Mouse (Mus musculus): ENCODE data around the gene Ccl25. TPM values are rescaled to one million over a fixed set of nuclear protein-coding genes. Genes with fewer than 3 reads are reported as not detected.

Ccl25 gene
- polyA plus RNA-seq, 1 experiment from 2014 or later = 19.9 TPM

DNA sequence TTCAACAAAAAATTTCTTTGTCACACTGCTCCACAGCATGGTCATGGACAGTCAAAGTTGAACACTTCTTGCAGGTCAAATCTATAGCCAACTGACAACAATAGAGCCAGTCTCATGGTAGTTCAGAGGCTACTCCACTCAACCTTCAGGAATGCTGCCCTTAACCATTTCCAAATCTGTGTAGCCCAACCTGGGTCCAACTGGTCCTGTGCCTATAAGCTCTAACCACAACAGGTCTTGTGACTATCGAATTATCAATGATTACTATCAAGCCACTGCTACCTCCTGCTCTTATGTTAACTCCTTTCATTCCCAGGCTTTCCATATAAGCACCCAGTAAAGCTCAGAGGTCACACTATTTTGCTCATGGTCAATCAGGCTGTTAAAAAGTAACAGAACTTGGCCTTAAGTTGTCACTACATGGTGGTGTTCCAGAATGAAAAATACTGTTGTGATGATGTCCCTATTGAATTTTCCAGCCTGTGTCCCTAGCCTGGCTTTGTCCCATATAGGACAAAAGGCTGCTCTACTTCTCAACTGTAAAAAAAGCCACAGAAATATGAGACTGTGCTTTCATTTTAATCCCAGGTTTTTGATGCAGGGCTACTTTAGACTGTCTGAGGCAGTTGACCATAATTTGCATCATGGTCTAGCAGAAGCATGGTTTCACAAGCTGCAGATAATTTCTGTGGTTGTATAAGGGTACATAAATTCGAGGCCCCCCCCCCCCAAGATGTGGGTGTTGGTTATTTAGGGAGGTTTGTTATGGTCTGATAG is 6.0 kb upstream of the Ccl25 start:
- Histone ChIP-seq H3K27me3 (no peaks in the 10 kb centered on the region), H3K36me3 (peaks cover 42% of the 10 kb centered on the region), H3K4me3 (no peak overlapping the region), H3K4me1 (peaks cover 40% of the 10 kb centered on the region), H3K27ac (no peak overlapping the region), H3K9ac (no peak overlapping the region), H3K4me2 (replicated peaks) (no peak overlapping the region), H3K9me3 (no peaks in the 10 kb centered on the region)
- ATAC-seq (ENCODE audit: low FRiP score, low read depth) = no peak
- 90% methylated on average over 2 of the region's 2 CpGs for WGBS

GRCm38 (mm10) chr8:4319573-4319872 is 5.5 kb upstream of the Ccl25 start:
- no peak overlapping the region for H3K9ac ChIP-seq
- peaks cover 42% of the 10 kb centered on the region for H3K36me3 ChIP-seq
- H3K9me3 ChIP-seq = no peaks in the 10 kb centered on the region
- no peak for ATAC-seq (ENCODE audit: low FRiP score, low read depth)
- WGBS = 97% methylated on average over 11 of the region's 11 CpGs
- no peak overlapping the region for H3K4me3 ChIP-seq
- H3K27me3 ChIP-seq = no peaks in the 10 kb centered on the region
- peaks cover 36% of the 10 kb centered on the region for H3K4me1 ChIP-seq
- H3K27ac ChIP-seq = no peak overlapping the region
- H3K4me2 ChIP-seq (replicated peaks) = no peak overlapping the region

DNA sequence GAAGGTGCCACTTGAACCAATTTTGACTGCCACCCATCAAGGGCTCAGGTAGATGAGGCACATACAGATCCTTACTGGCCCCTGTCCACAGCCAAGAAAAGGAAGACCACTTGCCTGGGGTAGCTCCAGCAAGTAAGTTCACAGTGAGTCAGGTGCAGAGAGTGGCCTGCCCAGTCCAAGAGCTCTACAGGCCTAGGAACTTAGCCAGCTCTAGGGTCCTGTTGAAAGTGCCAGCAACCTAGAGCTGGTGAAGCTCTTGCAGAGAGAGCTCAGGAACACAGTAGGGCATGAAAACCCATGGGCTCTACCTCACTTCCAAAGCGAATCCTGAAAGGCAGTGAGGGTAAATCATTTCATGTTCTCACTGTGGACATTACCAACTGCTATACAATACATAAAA is 4.6 kb upstream of the Ccl25 start:
- 84% methylated on average over 1 of the region's 1 CpGs for WGBS
- H3K9ac ChIP-seq = no peak overlapping the region
- no peak overlapping the region for H3K27ac ChIP-seq
- H3K9me3 ChIP-seq = no peaks in the 10 kb centered on the region
- peaks cover 36% of the 10 kb centered on the region for H3K4me1 ChIP-seq
- H3K27me3 ChIP-seq = no peaks in the 10 kb centered on the region
- no peak overlapping the region for H3K4me3 ChIP-seq
- peaks cover 42% of the 10 kb centered on the region for H3K36me3 ChIP-seq
- ATAC-seq (ENCODE audit: low FRiP score, low read depth) = no peak
- H3K4me2 ChIP-seq (replicated peaks) = no peak overlapping the region

DNA sequence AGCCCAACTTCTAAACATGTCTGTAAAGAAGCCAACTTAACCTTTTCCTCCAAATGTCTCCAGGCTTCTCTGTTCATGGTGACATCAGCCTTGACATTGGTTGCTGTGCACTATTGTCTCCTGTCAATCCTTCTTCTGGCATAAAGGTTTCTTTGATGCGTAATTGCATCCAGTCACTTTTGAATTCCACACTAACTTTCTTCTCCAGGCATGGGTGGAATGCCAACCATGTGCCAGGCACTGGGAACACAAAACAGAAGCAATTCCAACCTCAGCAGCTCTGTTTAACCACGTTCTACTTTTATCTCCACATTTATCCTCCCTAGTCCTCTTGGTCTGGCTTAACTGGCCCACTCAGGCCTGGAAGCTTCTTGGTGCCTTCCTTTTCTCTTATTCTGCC is 4.0 kb upstream of the Ccl25 start:
- Histone ChIP-seq H3K9ac (no peak overlapping the region), H3K4me2 (replicated peaks) (no peak overlapping the region), H3K27ac (no peak overlapping the region), H3K9me3 (no peaks in the 10 kb centered on the region), H3K4me3 (no peak overlapping the region), H3K27me3 (no peaks in the 10 kb centered on the region), H3K36me3 (peaks cover 42% of the 10 kb centered on the region), H3K4me1 (peaks cover 41% of the 10 kb centered on the region)
- no peak for ATAC-seq (ENCODE audit: low FRiP score, low read depth)
- 88% methylated on average over 2 of the region's 2 CpGs for WGBS

GRCm38 (mm10) chr8:4322470-4322869 is 2.5 kb upstream of the Ccl25 start:
- Histone ChIP-seq H3K9me3 (no peaks in the 10 kb centered on the region), H3K27ac (no peak overlapping the region), H3K9ac (no peak overlapping the region), H3K27me3 (no peaks in the 10 kb centered on the region), H3K4me2 (replicated peaks) (peak overlapping the region; percentile 89), H3K4me3 (peak overlapping the region; percentile 92), H3K4me1 (peaks cover 44% of the 10 kb centered on the region), H3K36me3 (peaks cover 43% of the 10 kb centered on the region)
- 29% methylated on average over 2 of the region's 2 CpGs for WGBS
- no peak for ATAC-seq (ENCODE audit: low FRiP score, low read depth)

DNA sequence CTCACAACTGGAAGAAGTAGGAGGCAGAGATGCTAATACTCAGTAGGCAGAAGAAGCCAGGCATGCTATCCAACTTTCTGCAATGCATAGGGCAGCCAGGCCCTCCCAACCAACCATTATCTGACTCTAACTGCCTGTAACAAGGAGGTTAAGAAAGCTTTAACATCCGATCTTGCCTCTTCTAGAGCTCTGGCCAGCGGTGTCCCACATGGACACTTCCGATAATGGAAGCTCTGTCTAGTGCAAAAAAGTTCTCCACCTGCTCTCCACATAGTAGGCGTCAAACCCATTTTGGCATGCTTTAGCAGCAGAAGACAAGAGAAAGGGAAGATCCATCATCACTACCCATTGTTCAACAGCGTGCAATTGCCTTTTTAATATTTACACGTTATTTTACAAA is 1.1 kb upstream of the Ccl25 start:
- Histone ChIP-seq H3K4me2 (replicated peaks) (peak overlapping the region; percentile 89), H3K27me3 (no peaks in the 10 kb centered on the region), H3K9ac (peak overlapping the region; percentile 99), H3K27ac (no peak overlapping the region), H3K4me1 (peaks cover 44% of the 10 kb centered on the region), H3K4me3 (peak overlapping the region; percentile 92), H3K36me3 (peaks cover 50% of the 10 kb centered on the region), H3K9me3 (no peaks in the 10 kb centered on the region)
- 4% methylated on average over 6 of the region's 6 CpGs for WGBS
- no peak for ATAC-seq (ENCODE audit: low FRiP score, low read depth)

DNA sequence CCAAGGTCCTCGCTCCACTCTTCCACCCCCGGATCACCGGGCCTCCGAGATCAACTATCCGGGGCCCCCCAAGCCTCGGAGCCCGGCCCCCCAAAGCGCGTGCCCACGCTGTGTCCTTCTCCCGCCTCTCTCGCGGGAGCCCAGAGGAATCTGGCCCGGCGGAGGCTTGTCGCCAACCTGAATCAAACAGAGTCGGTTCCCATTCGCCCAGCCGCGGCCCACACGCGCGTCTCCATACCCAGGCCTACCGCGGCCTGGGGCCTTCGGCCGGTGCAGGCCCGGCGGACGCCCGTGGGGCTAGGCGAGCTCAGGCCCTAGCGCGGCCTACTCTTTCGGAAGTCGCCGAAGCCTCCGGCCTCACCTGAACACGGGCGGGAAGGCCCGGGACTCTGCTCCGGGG is 485 bp upstream of the Ccl25 start:
- Histone ChIP-seq H3K9me3 (no peaks in the 10 kb centered on the region), H3K27ac (peak overlapping the region; percentile 91), H3K4me1 (peaks cover 42% of the 10 kb centered on the region), H3K9ac (peak overlapping the region; percentile 99), H3K27me3 (no peaks in the 10 kb centered on the region), H3K36me3 (peaks cover 50% of the 10 kb centered on the region), H3K4me2 (replicated peaks) (peak overlapping the region; percentile 89), H3K4me3 (peak overlapping the region; percentile 92)
- WGBS = under 1% methylated on average over 42 of the region's 42 CpGs
- ATAC-seq (ENCODE audit: low FRiP score, low read depth) = peak; percentile 78

- H3K9ac ChIP-seq = peak overlapping the region; percentile 99
- no peaks in the 10 kb centered on the region for H3K9me3 ChIP-seq
- no peak for ATAC-seq (ENCODE audit: low FRiP score, low read depth)
- peak overlapping the region; percentile 92 for H3K4me3 ChIP-seq
- H3K27ac ChIP-seq = 0 out of 2 replicates have a peak overlapping the region, but pooled peaks have one; percentile 79
- H3K4me1 ChIP-seq = peaks cover 33% of the 10 kb centered on the region
- peak overlapping the region; percentile 82 for H3K4me2 ChIP-seq (replicated peaks)
- no peaks in the 10 kb centered on the region for H3K27me3 ChIP-seq
- WGBS = 48% methylated on average over 7 of the region's 7 CpGs
- H3K36me3 ChIP-seq = peaks cover 49% of the 10 kb centered on the region
These were observed 684 bp downstream of the Ccl25 start for GRCm38 (mm10) chr8:4325751-4326036.

GRCm38 (mm10) chr8:4329000-4329399 is 4.0 kb downstream of the Ccl25 start:
- ATAC-seq (ENCODE audit: low FRiP score, low read depth) = no peak
- H3K4me1 ChIP-seq = peaks cover 8% of the 10 kb centered on the region
- no peak overlapping the region for H3K9ac ChIP-seq
- no peaks in the 10 kb centered on the region for H3K27me3 ChIP-seq
- WGBS = 92% methylated on average over 5 of the region's 5 CpGs
- no peak overlapping the region for H3K4me3 ChIP-seq
- H3K4me2 ChIP-seq (replicated peaks) = no peak overlapping the region
- H3K27ac ChIP-seq = no peak overlapping the region
- H3K9me3 ChIP-seq = no peaks in the 10 kb centered on the region
- peaks cover 64% of the 10 kb centered on the region for H3K36me3 ChIP-seq

DNA sequence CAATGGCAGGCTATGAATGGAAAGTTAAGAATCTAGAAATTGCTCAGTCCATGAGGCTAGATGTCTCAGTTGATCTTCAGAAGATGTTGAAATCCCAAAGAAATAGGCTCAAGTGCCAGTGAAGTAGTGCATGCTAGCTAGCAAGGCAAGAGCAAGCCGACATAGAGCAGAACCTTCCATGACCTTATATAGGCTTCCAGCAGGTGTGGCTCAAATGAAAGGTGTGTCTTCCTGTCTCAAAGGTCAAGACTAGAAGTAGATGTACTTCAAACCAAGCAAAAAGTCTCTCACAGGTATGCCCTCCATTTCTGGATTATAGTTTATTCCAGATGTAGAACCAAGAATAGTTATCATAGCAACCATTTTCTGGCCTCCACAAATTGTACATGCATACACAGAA is 9.0 kb downstream of the Ccl25 start:
- Histone ChIP-seq H3K27ac (no peak overlapping the region), H3K9me3 (no peaks in the 10 kb centered on the region), H3K4me2 (replicated peaks) (no peak overlapping the region), H3K9ac (no peak overlapping the region), H3K4me1 (no peaks in the 10 kb centered on the region), H3K36me3 (peaks cover 96% of the 10 kb centered on the region), H3K4me3 (no peak overlapping the region), H3K27me3 (no peaks in the 10 kb centered on the region)
- no peak for ATAC-seq (ENCODE audit: low FRiP score, low read depth)
- WGBS = 87% methylated on average over 1 of the region's 1 CpGs

- H3K9me3 ChIP-seq = no peaks in the 10 kb centered on the region
- peaks cover 89% of the 10 kb centered on the region for H3K36me3 ChIP-seq
- no peak for ATAC-seq (ENCODE audit: low FRiP score, low read depth)
- no peak overlapping the region for H3K9ac ChIP-seq
- 76% methylated on average over 2 of the region's 2 CpGs for WGBS
- no peak overlapping the region for H3K4me2 ChIP-seq (replicated peaks)
- H3K27ac ChIP-seq = no peak overlapping the region
- no peaks in the 10 kb centered on the region for H3K27me3 ChIP-seq
- no peaks in the 10 kb centered on the region for H3K4me1 ChIP-seq
- no peak overlapping the region for H3K4me3 ChIP-seq
These were observed 10.7 kb downstream of the Ccl25 start for GRCm38 (mm10) chr8:4335678-4336077.

- Histone ChIP-seq H3K9me3 (no peaks in the 10 kb centered on the region), H3K27ac (no peak overlapping the region), H3K4me1 (no peaks in the 10 kb centered on the region), H3K9ac (no peak overlapping the region), H3K4me3 (no peak overlapping the region), H3K4me2 (replicated peaks) (no peak overlapping the region), H3K36me3 (peaks cover 46% of the 10 kb centered on the region), H3K27me3 (no peaks in the 10 kb centered on the region)
- 35% methylated on average over 3 of the region's 3 CpGs for WGBS
- ATAC-seq (ENCODE audit: low FRiP score, low read depth) = no peak
These were observed 15.2 kb downstream of the Ccl25 start for GRCm38 (mm10) chr8:4340207-4340606.

- Histone ChIP-seq H3K9ac (no peak overlapping the region), H3K9me3 (no peaks in the 10 kb centered on the region), H3K36me3 (no peaks in the 10 kb centered on the region), H3K27ac (no peak overlapping the region), H3K4me2 (replicated peaks) (peak overlapping the region; percentile 43), H3K4me1 (no peaks in the 10 kb centered on the region), H3K27me3 (no peaks in the 10 kb centered on the region), H3K4me3 (peak overlapping the region; percentile 8; the same call in 1 of the 2 replicates)
- peak; percentile 24; the same call in 1 of the 2 replicates for ATAC-seq (ENCODE audit: low FRiP score, low read depth)
- WGBS = 49% methylated on average over 7 of the region's 7 CpGs
These were observed 22.7 kb downstream of the Ccl25 start for GRCm38 (mm10) chr8:4347661-4348060.

Measured in limb, embryonic 13.5 days (tissue).